Mouse (Mus musculus): Measurements from ENCODE around the gene Sulf2.

- TF ChIP-seq POLR2A (IDR thresholded peaks at IDR 0.05; ENCODE audit: low read depth, low read length) (no peak), E2F4 (IDR thresholded peaks at IDR 0.05; ENCODE audit: insufficient replicate concordance, low read depth, low read length) (no peak), POLR2AphosphoS2 (IDR thresholded peaks at IDR 0.05; ENCODE audit: low read depth, low read length) (no peak), CTCF (conservative IDR thresholded peaks at IDR 0.05 in 1 of 2, IDR thresholded peaks at IDR 0.05 in 1 of 2; ENCODE audit: low read depth in 2 of 2, low read length in 2 of 2) (no peak), TCF12 (IDR thresholded peaks at IDR 0.05; ENCODE audit: low read depth, low read length) (no peak), ETS1 (conservative IDR thresholded peaks at IDR 0.05; ENCODE audit: low read depth, low read length) (no peak)
These were observed 85.7 kb downstream of the Sulf2 start for GRCm38 (mm10) chr2:166069738-166070137.
